Mouse (Mus musculus): Measurements from ENCODE around the gene Timp2.
A peak's percentile ranks its signal among the peaks of the same experiment; 100 is the strongest.
"Not testable (repeated sequence)": the region's sequence is repeated elsewhere in the genome, so short reads cannot be mapped to it uniquely, and the experiment has no call there.

The Timp2 gene

GRCm38 (mm10) chr11:118355640-118356039, at the start of gene Timp2:
Gene Timp2, minus strand, starts transcription at chr11:118355740.
- no peak for DNase-seq

- DNase-seq: no peak
Observed at GRCm38 (mm10) chr11:118405311-118405710, 49.8 kb upstream of the Timp2 start.

DNA sequence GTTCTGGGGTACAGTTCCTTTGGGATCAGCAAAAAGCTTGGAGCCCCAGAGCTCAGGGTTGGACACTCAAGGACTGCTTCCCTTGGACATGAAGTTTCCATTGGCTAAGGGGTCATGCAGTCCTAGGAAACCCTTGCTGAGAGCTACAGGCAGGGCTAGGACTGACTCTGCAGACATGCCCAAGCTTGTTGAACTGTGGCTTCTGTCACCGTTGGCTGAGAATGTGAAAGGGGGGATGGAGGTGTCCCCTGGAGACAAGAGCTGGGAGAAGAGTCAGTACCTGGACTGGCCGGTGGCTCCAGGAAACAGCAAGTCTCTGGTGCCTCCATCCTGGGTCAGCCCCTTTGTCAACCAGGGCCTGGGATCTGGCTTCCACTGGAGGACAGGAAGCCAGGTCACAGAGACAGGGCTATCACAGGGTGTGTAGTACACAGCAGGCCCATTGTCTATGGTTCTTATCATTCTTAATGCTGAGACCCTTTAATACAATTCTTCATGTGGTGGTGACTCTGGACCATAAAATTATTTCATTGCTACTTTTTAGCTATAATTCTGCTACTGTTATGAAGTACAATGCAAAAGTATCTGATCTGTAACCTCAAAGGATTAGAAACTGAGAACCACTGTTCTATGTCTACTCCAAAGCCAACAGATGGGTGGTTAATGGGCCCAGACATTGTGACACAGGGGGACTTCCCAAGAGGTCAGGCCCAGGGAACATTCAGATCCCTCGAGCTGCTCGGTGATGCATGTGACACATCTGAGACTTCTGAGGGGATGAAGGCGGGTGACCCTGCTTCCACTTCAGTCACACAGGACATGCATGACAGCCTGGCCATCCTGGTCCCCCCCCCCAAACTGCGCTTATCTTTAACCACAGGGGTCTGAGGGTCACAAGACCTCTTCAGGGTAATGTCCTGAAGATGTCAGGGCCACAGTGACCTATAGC, 48.7 kb upstream of the Timp2 start:
- no peak for DNase-seq

DNA sequence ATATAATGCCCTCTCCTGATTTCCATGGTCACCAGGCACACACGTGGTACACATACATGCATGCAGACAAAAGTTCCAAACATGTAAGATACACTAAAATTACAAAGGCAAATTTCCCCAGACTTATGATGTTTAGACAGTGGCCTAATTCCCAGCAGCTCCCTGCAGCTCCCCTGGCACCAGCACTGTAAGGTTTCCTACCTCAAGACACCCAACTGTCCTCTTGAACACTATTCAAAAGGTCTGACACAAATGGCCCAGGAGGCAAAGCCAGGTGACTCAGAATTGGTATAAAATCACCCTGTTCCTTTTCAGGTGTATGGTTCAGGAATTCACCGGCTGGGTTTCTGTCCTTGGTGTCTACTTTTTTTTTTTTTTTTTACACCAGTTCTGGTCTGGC, 47.6 kb upstream of the Timp2 start:
- no peak for DNase-seq

- DNase-seq: peak; percentile 66
Observed at GRCm38 (mm10) chr11:118401760-118402280, 46.3 kb upstream of the Timp2 start, which contains the start of gene Lgals3bp. Gene Lgals3bp, minus strand, starts transcription at chr11:118402092.

GRCm38 (mm10) chr11:118401195-118401594, 45.7 kb upstream of the Timp2 start:
- DNase-seq: no peak

GRCm38 (mm10) chr11:118400566-118400936, 45.0 kb upstream of the Timp2 start:
- no peak for DNase-seq

DNA sequence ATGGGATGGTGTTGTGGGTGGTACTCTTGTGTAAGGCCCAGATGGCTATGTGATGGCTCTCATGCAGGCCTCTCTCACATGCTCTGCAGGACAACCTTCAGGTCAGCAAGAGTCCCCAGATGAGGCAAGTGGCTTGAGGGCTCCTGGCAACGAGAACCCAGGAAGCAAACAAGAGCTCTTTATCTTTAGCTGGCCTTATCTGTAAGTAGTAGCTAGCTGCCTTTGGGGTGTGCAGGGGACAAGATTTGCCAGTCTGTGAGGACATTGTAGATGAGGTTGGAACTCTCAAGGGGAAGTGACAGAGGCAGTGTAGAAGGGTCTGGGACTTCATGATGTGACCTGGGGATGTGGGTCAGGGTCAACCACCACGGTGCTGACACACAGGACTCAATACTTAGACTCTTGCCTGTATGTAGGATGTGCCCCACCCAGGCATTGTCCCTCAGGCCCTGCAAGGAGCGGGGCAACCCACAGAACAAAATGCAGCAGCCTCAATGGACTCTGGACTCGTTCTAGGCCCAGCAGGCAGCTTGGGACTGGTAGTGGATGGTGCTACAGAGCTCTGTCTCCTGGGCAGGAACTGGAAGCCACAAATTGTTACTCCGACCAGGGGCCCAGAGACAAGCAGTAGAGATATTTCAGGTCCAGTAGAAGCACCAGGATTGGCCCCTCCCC, 44.5 kb upstream of the Timp2 start:
- no peak for DNase-seq

- DNase-seq: no peak
Observed at GRCm38 (mm10) chr11:118397806-118398530, 42.4 kb upstream of the Timp2 start.

DNA sequence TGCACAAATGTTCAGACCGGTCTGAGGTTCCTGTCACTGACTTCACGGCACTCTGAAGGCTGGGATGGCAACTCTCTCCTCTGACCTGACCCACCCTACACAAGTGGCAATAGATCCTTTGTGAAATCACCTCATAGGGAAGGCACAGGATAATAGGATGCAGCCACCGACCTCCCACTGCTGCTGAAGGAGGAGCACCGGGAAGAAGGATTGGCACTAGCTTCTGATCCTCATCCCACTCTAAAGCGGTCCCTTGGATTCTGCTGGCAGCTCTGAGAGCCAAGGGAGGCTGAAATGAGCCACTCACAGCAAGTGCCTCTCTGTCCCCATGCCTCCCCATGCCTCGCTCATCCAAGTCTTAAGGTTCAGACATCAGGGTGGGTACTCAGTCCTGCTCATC, 39.0 kb upstream of the Timp2 start:
- no peak for DNase-seq

DNA sequence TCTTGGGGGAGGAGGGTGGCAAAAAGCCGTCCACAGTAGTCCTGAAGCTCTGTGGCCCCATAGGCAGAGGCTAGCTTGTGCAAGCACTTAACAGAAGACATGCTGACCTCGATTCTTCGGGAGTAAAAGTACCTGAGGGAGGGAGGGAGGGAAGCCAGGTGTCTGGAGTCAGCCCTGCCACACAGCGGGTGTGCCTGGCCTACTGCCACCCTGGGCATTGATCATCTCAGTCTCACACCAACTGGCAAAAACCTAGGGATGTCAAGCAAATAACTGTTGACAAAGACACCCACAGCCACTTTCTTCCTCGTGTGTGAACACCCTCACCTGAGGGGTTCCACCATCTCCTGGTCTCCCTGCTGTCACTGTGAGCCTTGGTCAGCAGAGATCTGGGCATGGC, 38.5 kb upstream of the Timp2 start:
- no peak for DNase-seq

- not testable (repeated sequence) for DNase-seq
Observed at GRCm38 (mm10) chr11:118387816-118388215, 32.3 kb upstream of the Timp2 start.

DNA sequence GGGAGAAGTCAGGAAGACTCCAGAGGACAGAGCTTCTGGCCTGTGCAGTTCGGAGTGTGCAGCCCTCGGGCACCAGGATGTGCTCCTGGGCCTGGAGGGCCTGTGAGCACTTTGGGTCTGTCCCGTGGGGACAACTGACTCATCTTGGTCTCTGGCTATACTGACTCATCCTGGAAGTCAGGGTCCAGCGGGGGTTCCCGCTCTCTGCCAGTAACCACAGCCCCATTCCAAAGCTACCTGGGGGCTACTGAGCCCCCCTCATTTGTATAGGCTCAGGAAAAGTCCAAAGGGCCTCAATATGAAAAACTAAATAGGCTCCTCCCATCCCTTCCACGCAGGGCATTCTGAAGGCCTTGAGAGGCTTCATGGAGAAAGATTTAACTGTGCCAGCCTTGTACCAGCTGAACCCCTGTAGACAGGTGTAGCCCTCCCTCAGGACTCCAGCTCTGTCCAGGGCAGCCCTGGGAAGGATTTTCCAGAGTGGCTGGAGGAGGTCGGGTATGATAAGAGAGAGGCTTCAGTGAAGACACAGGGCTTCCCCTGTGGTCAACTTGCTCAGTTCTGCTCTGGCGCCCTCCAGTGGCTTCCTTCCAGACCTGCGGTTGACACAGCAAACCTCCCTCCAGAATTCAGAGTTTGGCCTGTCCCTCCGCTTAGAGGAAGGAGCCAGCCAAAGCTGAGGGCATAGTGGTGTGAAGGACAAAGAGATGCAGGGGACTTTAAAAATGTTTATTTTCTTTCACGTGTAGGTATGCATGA, 23.9 kb upstream of the Timp2 start:
- DNase-seq: peak; percentile 81

DNA sequence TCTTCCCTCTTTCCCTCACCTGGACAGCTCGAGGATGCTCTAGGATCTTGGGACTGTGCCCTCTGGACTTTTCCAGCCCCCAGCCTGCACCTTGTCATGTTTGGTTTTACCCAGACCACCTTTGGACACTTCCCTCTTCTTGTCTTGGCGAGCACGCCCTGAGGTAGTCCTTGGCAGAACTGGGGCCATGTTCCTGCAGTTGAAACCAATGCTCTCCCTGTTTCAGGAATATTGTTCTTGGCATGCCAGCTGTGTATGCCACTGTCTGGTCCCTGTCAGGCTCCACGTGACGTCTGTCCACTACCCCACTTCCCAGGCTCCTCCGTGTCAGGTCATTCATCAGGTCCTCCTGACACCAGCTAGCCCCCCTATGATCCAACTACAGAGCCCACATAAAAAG, 23.1 kb upstream of the Timp2 start:
- DNase-seq: no peak

GRCm38 (mm10) chr11:118376323-118376722, 20.8 kb upstream of the Timp2 start:
- not testable (repeated sequence) for DNase-seq

DNA sequence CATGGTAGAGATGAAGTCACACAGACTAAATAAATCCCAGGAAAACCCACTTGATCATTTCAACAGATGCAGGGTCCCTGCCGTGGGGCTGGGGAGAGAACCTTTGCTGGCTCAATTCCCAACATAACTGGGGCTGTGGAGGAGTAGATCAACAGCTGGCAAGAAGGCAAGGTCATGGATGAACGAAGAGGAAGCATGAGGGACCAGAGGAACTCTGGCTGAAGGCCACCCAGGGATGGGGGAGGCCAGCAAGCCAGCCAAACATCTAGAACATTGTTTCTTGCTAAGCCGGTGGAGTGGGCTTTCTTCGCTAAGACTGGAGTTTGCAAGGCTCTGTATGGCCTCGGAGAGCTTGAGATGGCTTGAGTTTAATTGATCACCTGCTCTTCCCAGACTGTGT, 20.3 kb upstream of the Timp2 start:
- DNase-seq: no peak

DNA sequence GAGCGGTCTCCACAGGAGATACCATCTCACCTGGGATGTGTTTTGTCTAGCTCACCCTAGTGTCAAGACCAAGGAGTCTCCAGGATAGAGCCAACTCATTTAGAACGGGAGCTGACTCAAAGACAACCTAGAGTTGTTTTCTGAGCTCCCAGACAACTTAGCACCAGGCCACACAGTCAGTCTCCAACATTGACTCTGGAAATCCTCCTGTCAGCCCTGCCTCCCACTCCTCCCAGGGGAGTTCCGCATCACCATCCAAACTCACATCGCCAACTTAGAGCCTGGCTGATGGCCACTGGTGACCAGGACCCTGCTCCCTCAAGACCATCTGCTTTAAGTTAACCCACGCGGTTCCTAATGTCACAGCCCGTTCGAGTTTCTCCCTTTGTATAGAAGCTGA, 19.9 kb upstream of the Timp2 start:
- no peak for DNase-seq

- no peak for DNase-seq
Observed at GRCm38 (mm10) chr11:118375006-118375405, 19.5 kb upstream of the Timp2 start.

DNA sequence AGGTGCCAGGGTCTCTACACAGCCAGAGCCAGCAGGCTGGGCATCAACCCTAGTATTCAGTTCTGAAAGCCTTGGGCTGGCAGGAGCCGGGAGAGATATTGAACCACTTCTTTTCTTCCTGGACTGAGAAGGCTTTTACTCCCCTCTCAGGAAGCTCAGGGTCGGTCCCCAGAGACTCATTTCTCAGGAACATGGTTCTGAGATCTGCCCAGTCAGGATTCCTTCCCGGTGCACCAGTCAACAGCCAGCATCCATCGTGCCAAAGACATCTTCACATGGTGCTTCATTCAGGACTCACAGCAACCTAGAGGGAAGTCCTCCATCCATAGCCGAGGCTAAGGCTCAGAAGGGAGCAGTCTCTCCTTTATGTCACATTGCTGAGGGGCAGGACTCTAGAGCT, 19.0 kb upstream of the Timp2 start:
- no peak for DNase-seq

DNA sequence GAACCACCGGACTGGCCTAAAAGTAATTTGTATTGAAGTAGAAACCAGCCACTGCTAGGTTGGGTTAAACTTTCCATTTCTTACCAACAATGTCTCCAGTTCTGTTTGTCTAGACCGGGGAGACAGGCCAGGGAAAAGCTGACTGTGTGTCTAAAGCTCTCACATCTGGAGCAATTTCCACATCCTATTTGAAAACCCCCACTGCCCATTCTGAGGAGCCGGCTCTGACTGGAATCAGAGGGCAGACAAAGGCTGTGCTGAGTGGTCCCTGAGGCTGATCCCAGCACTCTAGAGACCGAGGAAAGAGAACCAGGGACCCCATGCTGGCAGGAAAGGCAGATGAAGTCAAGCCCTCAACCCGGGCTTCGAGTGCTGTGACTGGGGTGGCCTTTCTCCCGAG, 17.1 kb upstream of the Timp2 start:
- no peak for DNase-seq

- DNase-seq: no peak
Observed at GRCm38 (mm10) chr11:118371876-118372275, 16.3 kb upstream of the Timp2 start.

DNA sequence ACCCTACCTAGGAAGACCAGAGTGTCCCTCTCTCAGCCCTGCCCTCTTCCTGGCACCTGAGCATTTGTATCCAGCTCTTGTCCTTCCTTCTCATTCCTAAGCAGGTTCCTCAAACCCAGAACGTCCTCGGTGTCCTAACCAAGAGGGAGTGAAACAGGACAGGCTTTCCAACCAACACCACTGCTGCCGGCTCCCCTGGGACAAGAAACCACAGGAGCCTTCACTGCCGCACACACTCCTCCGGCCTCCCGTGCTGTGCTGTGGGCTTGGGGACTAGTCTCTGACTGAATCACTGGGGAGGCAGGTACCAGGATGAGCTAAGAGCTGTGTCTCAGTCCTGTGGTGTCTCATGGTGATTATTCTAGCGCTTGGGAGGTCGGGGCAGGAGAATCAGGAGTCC, 14.1 kb upstream of the Timp2 start:
- no peak for DNase-seq
